Mouse (Mus musculus): Measurements from ENCODE around the gene Cmtm8.

The Cmtm8 gene

GRCm38 (mm10) chr9:114844017-114844662 is at the start of gene Cmtm8:
Gene Cmtm8, minus strand, starts transcription at chr9:114844156.
- DNase-seq = peak; percentile 16

- DNase-seq = no peak
These were observed 49.0 kb upstream of the Cmtm8 start for GRCm38 (mm10) chr9:114892974-114893373.

DNA sequence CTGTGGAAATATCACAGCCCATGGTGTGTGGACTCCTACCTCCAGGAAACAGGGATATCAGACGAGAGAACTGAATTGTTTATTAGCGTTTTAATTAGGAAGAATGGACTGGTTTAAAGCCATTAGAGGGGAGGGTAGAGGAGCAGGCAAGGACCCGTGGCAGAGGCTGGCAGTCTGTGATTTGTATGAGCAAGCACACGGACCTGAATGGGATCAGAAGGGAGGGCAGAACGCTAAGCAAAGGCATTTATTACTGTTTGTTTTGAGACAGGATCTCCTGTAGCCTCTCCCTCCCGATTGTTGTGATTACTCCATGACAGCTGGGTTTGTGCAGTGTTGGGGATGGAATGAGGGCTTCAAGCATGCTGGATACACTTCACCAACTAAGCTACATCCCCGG is 46.4 kb upstream of the Cmtm8 start:
- DNase-seq = no peak

DNA sequence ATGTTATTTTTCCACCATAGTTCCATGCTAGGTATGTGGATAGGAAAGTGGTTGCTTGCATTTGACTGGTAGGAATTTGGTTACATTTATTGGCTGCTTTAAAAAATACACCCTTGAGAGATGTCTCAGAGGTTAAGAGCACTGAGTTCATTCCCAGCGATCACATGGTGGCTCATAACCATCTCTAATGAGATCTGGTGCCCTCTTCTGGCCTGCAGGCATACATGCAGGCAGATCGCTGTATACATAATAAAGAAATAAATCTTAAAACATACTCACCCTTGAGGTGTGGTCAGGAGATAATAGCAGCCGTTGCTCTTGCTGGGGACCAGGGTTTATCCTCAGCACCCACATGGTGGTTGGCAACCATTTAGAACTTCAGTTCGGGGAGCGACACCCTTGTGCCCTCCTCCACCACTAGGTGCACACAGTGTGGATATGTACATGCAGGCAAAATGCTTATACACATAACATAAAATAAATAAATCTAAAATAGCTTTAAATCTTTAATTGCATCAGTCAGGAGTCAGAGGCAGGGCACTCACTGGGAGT is 45.0 kb upstream of the Cmtm8 start:
- no peak for DNase-seq

DNA sequence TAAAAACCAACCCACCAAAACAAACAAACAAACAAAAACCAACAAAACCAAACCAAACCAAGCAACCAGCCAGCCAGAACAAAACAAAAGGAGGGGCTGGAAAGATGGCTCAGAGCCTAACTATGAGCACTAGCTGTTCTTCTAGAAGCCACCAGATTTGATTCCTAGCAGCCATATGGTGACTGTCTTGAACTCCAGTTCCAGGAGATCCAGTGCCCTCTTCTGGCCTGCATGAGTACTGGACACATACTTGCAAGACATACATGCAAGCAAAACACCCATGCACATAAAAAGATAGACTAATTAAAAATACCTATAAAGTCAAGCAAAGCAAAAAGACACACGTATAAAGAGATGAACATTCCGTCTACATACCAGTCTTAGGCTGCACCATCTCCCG is 43.7 kb upstream of the Cmtm8 start:
- DNase-seq = no peak

- DNase-seq = no peak
These were observed 42.2 kb upstream of the Cmtm8 start for GRCm38 (mm10) chr9:114885991-114886662.

DNA sequence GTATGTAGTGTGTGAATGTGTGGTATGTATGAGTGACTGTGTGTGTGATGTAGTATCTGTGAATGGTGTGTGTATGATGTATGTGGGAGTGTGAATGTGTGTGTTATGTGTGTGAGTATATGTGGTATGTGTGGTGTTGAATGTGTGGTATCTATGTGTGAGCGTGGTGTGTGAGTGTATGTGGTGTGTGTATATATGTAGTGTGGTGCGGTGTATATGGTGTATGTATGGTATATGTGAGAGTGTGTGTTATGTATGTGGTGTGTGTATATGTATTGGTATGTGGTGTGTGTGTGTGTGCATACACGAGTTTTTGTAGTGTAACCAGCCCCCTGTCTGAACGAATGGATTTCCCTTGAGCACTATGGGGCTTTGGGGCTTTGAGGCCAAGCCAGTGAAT is 41.6 kb upstream of the Cmtm8 start:
- no peak for DNase-seq

- DNase-seq = no peak
These were observed 38.0 kb upstream of the Cmtm8 start for GRCm38 (mm10) chr9:114881977-114882376.

DNA sequence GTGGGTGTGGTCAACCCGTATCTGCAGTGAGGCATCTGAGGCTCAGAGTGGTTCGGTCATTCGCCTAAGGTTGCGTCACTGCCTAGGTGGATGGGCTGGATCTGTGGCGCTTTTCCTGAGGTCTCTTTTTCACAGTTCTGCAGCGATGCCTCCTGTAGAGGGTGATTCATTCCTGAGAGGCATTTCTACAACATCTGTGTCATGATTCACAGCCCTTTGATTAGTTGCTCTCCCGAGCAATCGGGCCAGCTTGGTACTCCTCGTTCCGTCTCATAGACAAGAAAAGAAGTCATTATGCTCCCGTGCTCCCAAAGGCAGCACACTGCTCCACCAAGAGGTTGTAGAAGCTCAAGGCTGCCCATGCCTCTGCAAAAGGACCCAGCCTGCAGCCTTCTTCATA is 11.4 kb upstream of the Cmtm8 start:
- DNase-seq = peak; percentile 75

DNA sequence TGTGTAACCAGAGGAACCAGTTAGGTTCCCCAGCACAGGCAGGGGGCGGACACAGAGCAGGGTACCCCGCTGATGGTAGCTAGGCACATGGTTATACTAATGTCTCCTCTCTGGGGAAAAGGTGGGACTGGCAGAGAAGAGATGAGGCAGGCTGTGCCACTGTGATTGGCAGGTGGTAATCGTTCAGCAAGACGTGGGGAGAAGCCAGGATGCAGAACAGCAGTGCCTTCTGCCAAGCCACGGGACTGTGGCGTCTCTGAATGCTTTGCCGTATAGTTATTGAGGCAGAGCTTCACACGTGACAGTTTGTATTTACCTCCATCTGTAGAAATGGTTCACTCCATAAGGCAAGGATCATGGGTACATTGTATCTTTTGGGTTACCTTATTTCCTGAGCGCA is 10.7 kb upstream of the Cmtm8 start:
- DNase-seq = no peak

DNA sequence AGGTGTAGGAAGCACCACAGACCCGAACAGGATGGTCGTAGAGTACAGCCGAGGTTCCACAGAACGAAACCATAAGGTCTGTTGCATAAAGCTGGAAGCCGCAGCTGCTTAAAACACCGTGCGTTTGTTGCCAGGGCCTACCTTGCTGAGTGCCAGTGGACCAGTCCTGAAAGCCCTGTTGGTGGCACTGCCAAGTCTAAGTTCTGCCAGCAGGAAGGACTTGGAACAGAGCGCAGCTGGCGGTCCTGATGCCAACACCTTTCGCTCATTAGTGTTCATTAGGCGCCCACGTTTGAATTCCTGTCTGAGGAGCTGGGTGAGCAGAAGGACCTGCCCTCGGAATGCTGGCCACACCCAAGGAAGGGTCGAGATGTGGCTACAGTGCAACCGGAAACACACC is 9.4 kb upstream of the Cmtm8 start:
- DNase-seq = no peak

DNA sequence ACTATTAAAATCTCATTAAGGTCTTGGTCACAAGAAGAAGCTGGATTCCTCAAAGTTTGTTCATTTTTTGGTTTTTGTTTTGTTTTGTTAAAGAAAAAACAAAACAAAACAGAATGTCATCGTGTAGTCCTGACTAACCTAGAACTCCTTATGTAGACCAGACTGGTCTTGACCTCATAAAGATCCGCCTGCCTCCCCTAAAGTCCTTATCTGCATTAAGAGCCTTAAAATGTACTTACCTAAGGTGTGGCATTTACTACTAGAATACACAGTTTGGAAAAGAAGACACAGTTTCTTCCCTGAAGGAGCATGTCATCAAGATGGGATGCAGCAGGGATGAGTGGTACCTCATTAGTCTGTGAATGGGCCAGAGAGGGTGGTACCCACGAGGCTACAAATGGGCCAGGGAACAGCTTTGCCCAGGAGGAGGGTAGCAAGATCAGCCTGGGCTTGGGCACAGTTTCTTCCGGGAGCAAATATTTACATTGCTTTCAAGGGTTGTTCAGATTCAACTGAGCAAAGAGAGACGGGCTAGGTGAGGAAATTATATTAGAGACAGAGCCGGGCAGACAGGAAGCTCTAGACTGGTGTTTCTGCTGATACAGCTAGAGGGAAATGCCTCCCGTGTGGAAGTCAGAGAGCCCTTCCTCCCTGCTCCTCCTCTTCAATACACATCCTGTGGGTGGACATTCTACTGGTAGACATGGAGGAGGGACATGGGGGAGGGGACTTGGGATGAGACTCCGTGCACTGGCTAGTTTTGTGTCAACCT is 7.6 kb upstream of the Cmtm8 start:
- no peak for DNase-seq

GRCm38 (mm10) chr9:114843634-114844016 is 331 bp downstream of the Cmtm8 start:
- no peak for DNase-seq

- no peak for DNase-seq
These were observed 1.1 kb downstream of the Cmtm8 start for GRCm38 (mm10) chr9:114842886-114843285.

DNA sequence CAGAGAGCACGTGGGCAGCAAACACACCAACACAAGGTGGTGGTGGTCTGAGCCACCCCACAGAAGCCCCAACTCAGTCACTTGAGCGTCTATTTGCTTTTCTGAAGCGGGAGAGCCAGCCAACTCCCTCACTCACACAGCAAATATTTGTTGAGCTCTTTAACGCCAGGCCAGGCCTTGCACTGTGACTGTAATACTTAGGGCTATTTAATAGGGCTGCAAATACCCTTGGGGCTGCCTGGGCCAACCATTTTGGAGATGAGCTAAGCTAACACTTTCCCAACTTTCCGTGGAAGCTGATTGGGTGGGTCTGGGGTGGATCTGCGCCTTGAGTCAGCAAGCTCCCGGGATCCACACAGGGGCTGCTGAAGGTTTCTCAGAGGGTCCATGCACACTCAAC is 1.7 kb downstream of the Cmtm8 start:
- no peak for DNase-seq

- DNase-seq = no peak
These were observed 5.1 kb downstream of the Cmtm8 start for GRCm38 (mm10) chr9:114838870-114839269.

DNA sequence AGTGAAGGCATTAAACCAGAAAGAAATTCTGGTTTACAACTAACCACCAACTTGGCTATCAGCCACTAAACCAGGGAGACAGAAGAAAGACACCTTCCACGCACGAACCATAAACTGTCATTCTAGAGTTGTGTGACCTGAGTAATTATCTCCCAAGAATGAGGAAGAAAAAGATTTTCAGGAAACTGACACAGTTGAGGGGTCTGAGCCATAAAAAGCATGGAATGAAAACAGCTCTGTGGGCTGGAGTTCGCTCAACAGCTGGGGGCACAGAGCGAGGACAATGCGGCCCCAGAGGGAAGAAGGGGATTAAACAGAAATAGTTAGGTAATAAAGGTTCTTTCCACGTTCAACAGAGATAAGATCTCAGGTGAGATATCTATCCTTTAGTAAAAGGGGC is 12.4 kb downstream of the Cmtm8 start:
- no peak for DNase-seq

DNA sequence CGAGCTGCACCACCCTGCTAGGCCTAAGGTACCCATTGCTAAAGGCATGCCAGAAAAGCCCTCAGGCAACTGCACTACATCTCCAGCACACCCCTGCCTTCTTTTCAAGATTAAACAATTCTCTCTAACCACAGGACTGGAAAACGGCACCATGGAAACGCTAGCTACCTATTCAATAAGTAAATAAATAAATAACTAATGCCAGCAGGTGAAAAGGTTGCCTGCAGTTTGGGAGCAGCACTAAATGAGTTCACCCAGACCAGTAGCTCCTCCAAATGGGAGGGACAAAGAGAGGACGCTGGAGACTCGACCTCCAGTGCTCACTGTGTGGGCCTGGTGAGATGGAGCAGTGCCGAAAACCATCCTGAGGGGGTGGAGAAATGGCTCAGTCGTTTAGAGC is 13.6 kb downstream of the Cmtm8 start:
- no peak for DNase-seq

DNA sequence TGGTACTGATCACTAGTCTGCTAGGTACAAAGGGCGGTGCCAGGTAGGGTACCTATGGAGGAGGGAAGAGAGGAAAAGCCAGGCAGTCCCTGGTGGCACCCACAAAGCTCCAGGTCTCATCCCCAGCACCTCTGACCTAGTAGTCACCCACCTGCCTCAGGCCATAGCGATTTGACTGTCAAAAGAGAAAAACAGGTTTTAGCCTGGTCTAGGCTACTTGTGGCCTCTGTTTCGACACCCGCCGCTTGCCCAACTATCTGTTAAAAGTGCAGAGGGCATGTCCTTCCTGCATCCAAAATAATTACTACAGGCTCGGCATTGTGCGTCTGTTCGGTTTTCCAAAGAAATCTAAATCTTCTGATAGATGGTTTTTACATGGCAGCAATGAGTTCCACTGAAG is 14.3 kb downstream of the Cmtm8 start:
- DNase-seq = no peak

GRCm38 (mm10) chr9:114828377-114828776 is 15.6 kb downstream of the Cmtm8 start:
- DNase-seq = no peak

DNA sequence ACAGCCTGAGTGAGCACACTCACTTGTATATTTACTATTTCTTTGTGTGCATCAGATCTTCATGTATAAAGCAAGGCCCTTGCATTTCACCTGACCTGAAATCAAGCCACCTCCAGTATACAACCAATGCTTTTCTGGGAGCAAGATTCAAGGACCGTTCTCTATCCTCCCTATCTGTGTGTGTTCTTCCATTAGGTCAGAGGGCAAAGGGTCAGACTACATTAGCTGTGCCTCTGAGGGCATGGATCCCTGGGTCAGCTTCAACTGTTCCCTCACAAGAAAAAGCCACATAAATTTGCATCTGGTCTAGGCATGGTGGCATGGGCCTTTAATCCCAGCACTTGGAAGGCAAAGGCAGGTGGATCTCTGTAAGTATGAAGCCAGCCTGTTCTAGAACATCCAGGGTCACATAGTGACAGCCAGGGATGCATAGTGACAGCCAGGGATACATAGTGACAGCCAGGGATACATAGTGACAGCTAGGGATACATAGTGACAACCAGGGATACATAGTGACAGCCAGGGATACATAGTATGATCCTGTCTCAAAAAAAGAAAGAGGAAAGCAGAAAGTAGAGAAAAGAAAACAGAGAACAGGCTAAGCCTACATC is 16.6 kb downstream of the Cmtm8 start:
- no peak for DNase-seq

DNA sequence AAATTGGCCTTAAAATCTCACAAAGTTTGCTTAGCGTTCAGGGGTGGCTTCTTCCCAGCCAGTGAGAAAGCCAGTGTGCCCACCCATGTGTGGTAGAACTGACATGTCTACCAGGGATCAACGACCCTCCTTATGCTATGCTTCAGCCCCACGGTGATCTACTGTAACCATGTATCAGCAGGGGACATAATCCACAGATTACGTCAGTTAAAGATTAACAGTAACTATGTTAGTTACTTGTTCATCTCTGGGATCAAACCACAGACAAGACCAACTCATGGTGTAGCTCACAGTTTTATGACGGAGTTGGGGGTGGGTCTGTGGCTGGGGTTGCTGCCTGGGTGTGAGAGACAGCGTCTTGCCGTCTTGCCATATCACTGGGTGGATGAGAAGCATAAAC is 19.8 kb downstream of the Cmtm8 start:
- no peak for DNase-seq

GRCm38 (mm10) chr9:114821548-114822289 is 22.2 kb downstream of the Cmtm8 start:
- no peak for DNase-seq

Measured in right cerebral cortex, adult 18-20 months (tissue).